Mouse (Mus musculus): ENCODE measurements around the gene Auts2. TPM values are rescaled to one million over a fixed set of nuclear protein-coding genes. Genes with fewer than 3 reads are reported as not detected.

Auts2 gene
- polyA plus RNA-seq, 1 experiment: 9.6 TPM

- Histone ChIP-seq H3K4me3 (replicated peaks; ENCODE audit: extremely low read depth, low read depth, low read length) (no peak overlapping the region), H3K4me1 (ENCODE audit: control insufficient read depth, insufficient read depth, low read length) (no peaks in the 10 kb centered on the region; the same call in 1 of the 2 replicates)
- TF ChIP-seq CTCF (IDR thresholded peaks at IDR 0.05; ENCODE audit: insufficient read depth, low read length) (no peak), POLR2A (IDR thresholded peaks at IDR 0.05; ENCODE audit: borderline replicate concordance, extremely low read depth, low read depth, low read length) (no peak)
- DNase-seq: no peak
- WGBS: 45% methylated on average over 8 of the region's 8 CpGs
Measured at GRCm38 (mm10) chr5:131710735-131711473, 832.2 kb downstream of the Auts2 start.

- Histone ChIP-seq H3K4me1 (ENCODE audit: control insufficient read depth, insufficient read depth, low read length) (no peaks in the 10 kb centered on the region; the same call in 1 of the 2 replicates), H3K4me3 (replicated peaks; ENCODE audit: extremely low read depth, low read depth, low read length) (no peak overlapping the region)
- no peak for DNase-seq
- 86% methylated on average over 7 of the region's 7 CpGs for WGBS
- TF ChIP-seq POLR2A (IDR thresholded peaks at IDR 0.05; ENCODE audit: borderline replicate concordance, extremely low read depth, low read depth, low read length) (no peak), CTCF (IDR thresholded peaks at IDR 0.05; ENCODE audit: insufficient read depth, low read length) (no peak)
Measured at GRCm38 (mm10) chr5:131707471-131707870, 835.7 kb downstream of the Auts2 start.

- Histone ChIP-seq H3K4me3 (replicated peaks; ENCODE audit: extremely low read depth, low read depth, low read length) (no peak overlapping the region), H3K4me1 (ENCODE audit: control insufficient read depth, insufficient read depth, low read length) (no peaks in the 10 kb centered on the region)
- DNase-seq: no peak
- TF ChIP-seq CTCF (IDR thresholded peaks at IDR 0.05; ENCODE audit: insufficient read depth, low read length) (no peak), POLR2A (IDR thresholded peaks at IDR 0.05; ENCODE audit: borderline replicate concordance, extremely low read depth, low read depth, low read length) (no peak)
- 76% methylated on average over 6 of the region's 6 CpGs for WGBS
Measured at GRCm38 (mm10) chr5:131703729-131704128, 839.4 kb downstream of the Auts2 start.

- Histone ChIP-seq H3K4me3 (replicated peaks; ENCODE audit: extremely low read depth, low read depth, low read length) (no peak overlapping the region), H3K4me1 (ENCODE audit: control insufficient read depth, insufficient read depth, low read length) (no peaks in the 10 kb centered on the region)
- TF ChIP-seq CTCF (IDR thresholded peaks at IDR 0.05; ENCODE audit: insufficient read depth, low read length): no peak
- no peak for TF ChIP-seq POLR2A (IDR thresholded peaks at IDR 0.05; ENCODE audit: borderline replicate concordance, extremely low read depth, low read depth, low read length)
- WGBS: 87% methylated on average over 6 of the region's 6 CpGs
- DNase-seq: no peak
Measured at GRCm38 (mm10) chr5:131702840-131703392, 840.2 kb downstream of the Auts2 start.

GRCm38 (mm10) chr5:131698900-131699299, 844.2 kb downstream of the Auts2 start:
- DNase-seq: no peak
- Histone ChIP-seq H3K4me1 (ENCODE audit: control insufficient read depth, insufficient read depth, low read length) (no peaks in the 10 kb centered on the region), H3K4me3 (replicated peaks; ENCODE audit: extremely low read depth, low read depth, low read length) (no peak overlapping the region)
- WGBS: 94% methylated on average over 7 of the region's 7 CpGs
- TF ChIP-seq POLR2A (IDR thresholded peaks at IDR 0.05; ENCODE audit: borderline replicate concordance, extremely low read depth, low read depth, low read length) (no peak), CTCF (IDR thresholded peaks at IDR 0.05; ENCODE audit: insufficient read depth, low read length) (no peak)

GRCm38 (mm10) chr5:131690781-131691180, 852.4 kb downstream of the Auts2 start:
- H3K4me3 ChIP-seq (replicated peaks; ENCODE audit: extremely low read depth, low read depth, low read length): no peak overlapping the region
- no peak for DNase-seq
- H3K4me1 ChIP-seq (ENCODE audit: control insufficient read depth, insufficient read depth, low read length): no peaks in the 10 kb centered on the region
- WGBS: 77% methylated on average over 1 of the region's 1 CpGs
- TF ChIP-seq POLR2A (IDR thresholded peaks at IDR 0.05; ENCODE audit: borderline replicate concordance, extremely low read depth, low read depth, low read length) (no peak), CTCF (IDR thresholded peaks at IDR 0.05; ENCODE audit: insufficient read depth, low read length) (no peak)

- H3K4me3 ChIP-seq (replicated peaks; ENCODE audit: extremely low read depth, low read depth, low read length): no peak overlapping the region
- 69% methylated on average over 8 of the region's 8 CpGs for WGBS
- TF ChIP-seq CTCF (IDR thresholded peaks at IDR 0.05; ENCODE audit: insufficient read depth, low read length) (no peak), POLR2A (IDR thresholded peaks at IDR 0.05; ENCODE audit: borderline replicate concordance, extremely low read depth, low read depth, low read length) (no peak)
- DNase-seq: no peak
- H3K4me1 ChIP-seq (ENCODE audit: control insufficient read depth, insufficient read depth, low read length): no peaks in the 10 kb centered on the region
Measured at GRCm38 (mm10) chr5:131686956-131687618, 856.1 kb downstream of the Auts2 start.

GRCm38 (mm10) chr5:131680127-131680845, 862.9 kb downstream of the Auts2 start:
- no peak for TF ChIP-seq POLR2A (IDR thresholded peaks at IDR 0.05; ENCODE audit: borderline replicate concordance, extremely low read depth, low read depth, low read length)
- TF ChIP-seq CTCF (IDR thresholded peaks at IDR 0.05; ENCODE audit: insufficient read depth, low read length): no peak
- 87% methylated on average over 12 of the region's 12 CpGs for WGBS
- no peak for DNase-seq
- H3K4me3 ChIP-seq (replicated peaks; ENCODE audit: extremely low read depth, low read depth, low read length): no peak overlapping the region
- no peaks in the 10 kb centered on the region for H3K4me1 ChIP-seq (ENCODE audit: control insufficient read depth, insufficient read depth, low read length)

GRCm38 (mm10) chr5:131679523-131679922, 863.6 kb downstream of the Auts2 start:
- TF ChIP-seq CTCF (IDR thresholded peaks at IDR 0.05; ENCODE audit: insufficient read depth, low read length): no peak
- no peak for TF ChIP-seq POLR2A (IDR thresholded peaks at IDR 0.05; ENCODE audit: borderline replicate concordance, extremely low read depth, low read depth, low read length)
- Histone ChIP-seq H3K4me3 (replicated peaks; ENCODE audit: extremely low read depth, low read depth, low read length) (no peak overlapping the region), H3K4me1 (ENCODE audit: control insufficient read depth, insufficient read depth, low read length) (no peaks in the 10 kb centered on the region)
- WGBS: 69% methylated on average over 1 of the region's 1 CpGs
- no peak for DNase-seq

All from lung, adult 2 months (tissue).